Mouse (Mus musculus) embryonic facial prominence, embryonic 12.5 days (tissue): Measurements from ENCODE around the gene Gpnmb. TPM values are rescaled to one million over a fixed set of nuclear protein-coding genes. Genes with fewer than 3 reads are reported as not detected.

ENCODE experiments used
- ATAC-seq: fragments of 200-750 bp; cut with Nextera tagmentation; 2 replicates; pipeline ENCODE4 v1.8.0; 2017; ENCODE audit not compliant: insufficient number of reproducible peaks, insufficient read depth, low FRiP score, low TSS enrichment
- H3K27ac ChIP-seq: fragments of 300-500 bp; sonication (generic); 2 replicates; pipeline ENCODE4 v1.5.1; 2016; ENCODE audit warnings: mild to moderate bottlenecking
- H3K27me3 ChIP-seq: fragments of 300-500 bp; sonication (generic); 2 replicates; pipeline ENCODE4 v1.6.1; 2016; ENCODE audit warnings: mild to moderate bottlenecking, moderate library complexity
- H3K36me3 ChIP-seq: fragments of 300-500 bp; sonication (generic); 2 replicates; pipeline ENCODE4 v1.6.1; 2016; ENCODE audit warnings: mild to moderate bottlenecking
- H3K4me1 ChIP-seq: fragments of 300-500 bp; sonication (generic); 2 replicates; pipeline ENCODE4 v1.6.1; 2016
- H3K4me2 ChIP-seq: fragments of 300-500 bp; sonication (generic); replicated peaks from 2 replicates; pipeline ENCODE4 v1.6.1; 2016; ENCODE audit warnings: mild to moderate bottlenecking, moderate library complexity
- H3K4me3 ChIP-seq: fragments of 300-500 bp; sonication (generic); 2 replicates; pipeline ENCODE4 v1.5.1; 2016; ENCODE audit warnings: mild to moderate bottlenecking
- H3K9ac ChIP-seq: fragments of 300-500 bp; sonication (generic); 2 replicates; pipeline ENCODE4 v1.6.1; 2016; ENCODE audit warnings: mild to moderate bottlenecking, moderate library complexity
- H3K9me3 ChIP-seq: fragments of 300-500 bp; sonication (generic); 2 replicates; pipeline ENCODE4 v1.6.1; 2016; ENCODE audit warnings: mild to moderate bottlenecking, moderate library complexity
- WGBS: fragments of 180-500 bp; shearing (Covaris S2); methylation state at CpG from one replicate; pipeline ENCODE4 v1.1.7; 2016; 5-methylcytosine and 5-hydroxymethylcytosine counted together
- polyA plus RNA-seq: library from polyadenylated mRNA; unstranded; fragments of >200 nt; fragmentation: Nextera tagmentation; extraction: Ambion mirVana; gene quantifications from 2 replicates; pipeline ENCODE4 v1.2.1, GENCODE M21; 2016

The Gpnmb gene
- polyA plus RNA-seq = 3.2 and 5.2 TPM in 2 replicates

- Histone ChIP-seq H3K4me2 (peak within 1 kb of the TSS; percentile 36), H3K9ac (no peak within 1 kb of the TSS), H3K36me3 (no peaks in the 10 kb centered on the region), H3K27ac (no peak within 1 kb of the TSS), H3K4me3 (peak within 1 kb of the TSS; percentile 7), H3K27me3 (peaks cover 15% of the 10 kb centered on the region; the same call in 1 of the 2 replicates), H3K9me3 (no peaks in the 10 kb centered on the region), H3K4me1 (no peaks in the 10 kb centered on the region; the same call in 1 of the 2 replicates)
- no peak for ATAC-seq
- 39% methylated on average over 28 of the region's 28 CpGs for WGBS
Observed at GRCm38 (mm10) chr6:49036275-49037267, at the start of gene Gpnmb. Gene Gpnmb, plus strand, starts transcription at chr6:49036546.

GRCm38 (mm10) chr6:48989971-48990370 is 46.4 kb upstream of the Gpnmb start:
- 91% methylated on average over 5 of the region's 5 CpGs for WGBS
- H3K9ac ChIP-seq = no peak overlapping the region
- no peaks in the 10 kb centered on the region for H3K9me3 ChIP-seq
- H3K4me3 ChIP-seq = no peak overlapping the region
- no peak overlapping the region for H3K27ac ChIP-seq
- H3K4me2 ChIP-seq = no peak overlapping the region
- H3K4me1 ChIP-seq = no peaks in the 10 kb centered on the region
- no peak for ATAC-seq
- no peaks in the 10 kb centered on the region for H3K27me3 ChIP-seq
- no peaks in the 10 kb centered on the region for H3K36me3 ChIP-seq

- no peak overlapping the region for H3K4me3 ChIP-seq
- H3K27ac ChIP-seq = no peak overlapping the region
- H3K9me3 ChIP-seq = no peaks in the 10 kb centered on the region
- H3K27me3 ChIP-seq = no peaks in the 10 kb centered on the region
- ATAC-seq = no peak
- H3K4me2 ChIP-seq = no peak overlapping the region
- H3K9ac ChIP-seq = no peak overlapping the region
- 73% methylated on average over 4 of the region's 4 CpGs for WGBS
- H3K36me3 ChIP-seq = no peaks in the 10 kb centered on the region
- H3K4me1 ChIP-seq = no peaks in the 10 kb centered on the region
Observed at GRCm38 (mm10) chr6:48991991-48992390, 44.4 kb upstream of the Gpnmb start.

- Histone ChIP-seq H3K36me3 (no peaks in the 10 kb centered on the region), H3K4me1 (no peaks in the 10 kb centered on the region), H3K9ac (no peak overlapping the region), H3K4me2 (no peak overlapping the region), H3K4me3 (no peak overlapping the region), H3K27me3 (no peaks in the 10 kb centered on the region), H3K27ac (no peak overlapping the region), H3K9me3 (no peaks in the 10 kb centered on the region)
- WGBS = 63% methylated on average over 6 of the region's 6 CpGs
- ATAC-seq = no peak
Observed at GRCm38 (mm10) chr6:48998186-48998585, 38.2 kb upstream of the Gpnmb start.

GRCm38 (mm10) chr6:48998796-48999195 is 37.5 kb upstream of the Gpnmb start:
- Histone ChIP-seq H3K4me2 (no peak overlapping the region), H3K27me3 (no peaks in the 10 kb centered on the region), H3K4me3 (no peak overlapping the region), H3K9ac (no peak overlapping the region), H3K36me3 (no peaks in the 10 kb centered on the region), H3K9me3 (no peaks in the 10 kb centered on the region), H3K27ac (no peak overlapping the region), H3K4me1 (no peaks in the 10 kb centered on the region)
- WGBS = 83% methylated on average over 4 of the region's 4 CpGs
- ATAC-seq = no peak

- H3K36me3 ChIP-seq = no peaks in the 10 kb centered on the region
Observed at GRCm38 (mm10) chr6:49003381-49003780, 33.0 kb upstream of the Gpnmb start.

GRCm38 (mm10) chr6:49007981-49008380 is 28.4 kb upstream of the Gpnmb start:
- Histone ChIP-seq H3K4me1 (peaks cover 6% of the 10 kb centered on the region; the same call in 1 of the 2 replicates), H3K9me3 (no peaks in the 10 kb centered on the region), H3K27ac (no peak overlapping the region), H3K4me2 (peak overlapping the region; percentile 47), H3K9ac (no peak overlapping the region), H3K4me3 (peak overlapping the region; percentile 21; the same call in 1 of the 2 replicates), H3K36me3 (no peaks in the 10 kb centered on the region), H3K27me3 (no peaks in the 10 kb centered on the region)
- no peak for ATAC-seq
- under 1% methylated on average over 9 of the region's 9 CpGs for WGBS

More at GRCm38 (mm10) chr6:49003381-49003780, 33.0 kb upstream of the Gpnmb start:
- H3K4me3 ChIP-seq = no peak overlapping the region
- WGBS = 52% methylated on average over 4 of the region's 4 CpGs
- H3K9me3 ChIP-seq = no peaks in the 10 kb centered on the region
- no peak overlapping the region for H3K4me2 ChIP-seq
- no peak overlapping the region for H3K27ac ChIP-seq
- peaks cover 3% of the 10 kb centered on the region; the same call in 1 of the 2 replicates for H3K4me1 ChIP-seq
- H3K27me3 ChIP-seq = no peaks in the 10 kb centered on the region
- H3K9ac ChIP-seq = no peak overlapping the region
- no peak for ATAC-seq

- Histone ChIP-seq H3K27ac (no peak overlapping the region), H3K9me3 (no peaks in the 10 kb centered on the region), H3K4me3 (peak overlapping the region; percentile 21; the same call in 1 of the 2 replicates), H3K36me3 (no peaks in the 10 kb centered on the region), H3K4me1 (peaks cover 6% of the 10 kb centered on the region; the same call in 1 of the 2 replicates), H3K27me3 (no peaks in the 10 kb centered on the region), H3K9ac (no peak overlapping the region), H3K4me2 (peak overlapping the region; percentile 47)
- WGBS = 23% methylated on average over 12 of the region's 13 CpGs
- no peak for ATAC-seq
Observed at GRCm38 (mm10) chr6:49008420-49009160, 27.8 kb upstream of the Gpnmb start.

- H3K4me3 ChIP-seq = no peak overlapping the region
- H3K27ac ChIP-seq = no peak overlapping the region
Observed at GRCm38 (mm10) chr6:49009161-49009555, 27.2 kb upstream of the Gpnmb start.

GRCm38 (mm10) chr6:49009665-49010064 is 26.7 kb upstream of the Gpnmb start:
- ATAC-seq = no peak
- Histone ChIP-seq H3K27me3 (no peaks in the 10 kb centered on the region), H3K36me3 (no peaks in the 10 kb centered on the region), H3K9me3 (no peaks in the 10 kb centered on the region), H3K4me1 (peaks cover 6% of the 10 kb centered on the region; the same call in 1 of the 2 replicates), H3K27ac (no peak overlapping the region), H3K9ac (no peak overlapping the region), H3K4me3 (no peak overlapping the region), H3K4me2 (no peak overlapping the region)
- WGBS = 91% methylated on average over 1 of the region's 1 CpGs

More at GRCm38 (mm10) chr6:49009161-49009555, 27.2 kb upstream of the Gpnmb start:
- Histone ChIP-seq H3K4me2 (peak overlapping the region; percentile 47), H3K9me3 (no peaks in the 10 kb centered on the region), H3K9ac (no peak overlapping the region), H3K27me3 (no peaks in the 10 kb centered on the region), H3K4me1 (peaks cover 6% of the 10 kb centered on the region; the same call in 1 of the 2 replicates), H3K36me3 (no peaks in the 10 kb centered on the region)
- ATAC-seq = no peak
- WGBS = 48% methylated on average over 7 of the region's 7 CpGs

GRCm38 (mm10) chr6:49011191-49011590 is 25.2 kb upstream of the Gpnmb start:
- ATAC-seq = no peak
- no peak overlapping the region for H3K4me3 ChIP-seq
- 81% methylated on average over 5 of the region's 5 CpGs for WGBS
- H3K27me3 ChIP-seq = no peaks in the 10 kb centered on the region
- H3K4me1 ChIP-seq = peaks cover 6% of the 10 kb centered on the region; the same call in 1 of the 2 replicates
- H3K4me2 ChIP-seq = no peak overlapping the region
- H3K9me3 ChIP-seq = no peaks in the 10 kb centered on the region
- no peaks in the 10 kb centered on the region for H3K36me3 ChIP-seq
- H3K9ac ChIP-seq = no peak overlapping the region
- no peak overlapping the region for H3K27ac ChIP-seq
